Mouse (Mus musculus): Measurements from ENCODE around the gene D630003M21Rik.

D630003M21Rik gene

DNA sequence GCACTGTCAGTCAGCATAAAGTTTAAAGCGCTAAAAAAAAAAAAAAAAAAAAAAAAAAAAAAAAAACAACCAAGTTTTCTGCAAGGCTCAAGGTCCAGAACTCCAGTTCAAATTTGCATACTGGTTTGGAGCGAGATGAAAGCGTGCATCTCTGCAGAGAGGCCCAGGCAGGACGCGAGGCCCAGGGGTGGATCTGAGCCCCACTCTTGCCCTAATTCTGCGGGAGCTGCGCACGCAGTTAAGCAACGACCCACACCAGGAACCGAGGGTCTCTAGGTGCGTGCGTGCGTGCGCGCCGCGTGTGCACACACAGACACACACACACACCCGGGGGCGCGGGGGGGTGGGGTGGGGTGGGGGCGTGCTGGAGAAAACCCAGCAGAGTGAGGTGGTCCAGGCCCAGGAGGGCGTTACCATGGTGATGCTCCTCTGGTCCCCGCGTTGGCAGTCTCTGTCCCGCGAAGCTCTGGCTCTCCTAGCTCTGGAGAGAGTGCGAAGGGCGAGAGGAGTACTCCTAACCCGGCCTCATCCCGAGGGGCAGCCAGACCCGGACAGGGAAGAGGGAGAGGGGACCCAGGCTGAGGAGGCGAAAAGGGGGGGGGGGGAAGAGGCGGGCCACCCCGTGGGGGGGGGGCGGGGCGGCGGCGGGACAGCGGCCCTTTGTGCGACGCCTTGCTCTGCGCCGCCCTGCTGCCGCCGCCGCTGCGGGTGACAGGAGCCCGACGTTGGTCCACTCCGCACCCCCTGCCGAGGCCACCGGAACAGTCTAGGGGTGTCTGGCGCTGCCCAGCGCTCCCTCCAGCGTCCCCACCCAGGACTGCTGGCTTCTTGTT is at the start of gene D630003M21Rik:
Gene D630003M21Rik (minus strand): TSS at position 553 of the 833 bp plus-strand sequence.
- DNase-seq = peak; percentile 43

DNA sequence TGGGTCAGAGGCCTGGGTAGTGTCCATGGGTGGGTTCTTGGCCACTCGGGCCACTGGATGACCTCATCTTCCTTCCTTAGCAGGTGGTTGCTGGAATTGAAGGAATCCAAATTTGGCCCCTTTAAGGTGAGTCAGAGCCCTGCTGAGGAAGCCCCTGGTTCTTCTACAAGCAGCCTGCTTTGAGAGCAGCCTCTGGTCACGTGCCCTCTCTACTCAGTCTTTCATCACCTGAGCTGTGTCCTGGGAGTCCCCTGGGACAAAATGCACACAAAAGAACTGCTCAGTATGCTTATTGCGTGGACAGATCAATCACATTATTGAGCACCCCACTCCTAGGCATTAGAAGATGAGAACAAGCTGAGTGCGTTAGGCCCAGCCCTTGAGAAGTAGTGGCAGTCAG is 47.9 kb upstream of the D630003M21Rik start:
- DNase-seq = no peak

DNA sequence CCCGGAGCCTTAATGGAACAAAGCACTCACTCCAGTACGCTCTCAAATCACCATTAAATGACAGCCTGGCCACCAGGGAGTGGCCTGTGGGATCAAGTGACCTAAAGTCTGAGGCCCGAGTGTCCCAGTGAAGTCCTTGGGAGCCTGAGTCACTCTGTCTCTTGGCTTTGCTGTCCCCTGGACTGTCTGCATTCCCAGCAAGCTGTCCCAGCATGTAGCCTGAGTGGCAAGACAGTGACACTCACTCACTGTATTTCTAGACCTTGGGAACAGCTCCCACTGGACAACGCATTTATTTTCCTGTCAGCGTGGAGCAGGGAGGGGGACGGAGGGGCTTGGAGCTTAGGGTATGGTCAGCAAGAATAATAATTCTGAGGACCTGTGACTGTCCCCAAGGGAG is 47.4 kb upstream of the D630003M21Rik start:
- no peak for DNase-seq

DNA sequence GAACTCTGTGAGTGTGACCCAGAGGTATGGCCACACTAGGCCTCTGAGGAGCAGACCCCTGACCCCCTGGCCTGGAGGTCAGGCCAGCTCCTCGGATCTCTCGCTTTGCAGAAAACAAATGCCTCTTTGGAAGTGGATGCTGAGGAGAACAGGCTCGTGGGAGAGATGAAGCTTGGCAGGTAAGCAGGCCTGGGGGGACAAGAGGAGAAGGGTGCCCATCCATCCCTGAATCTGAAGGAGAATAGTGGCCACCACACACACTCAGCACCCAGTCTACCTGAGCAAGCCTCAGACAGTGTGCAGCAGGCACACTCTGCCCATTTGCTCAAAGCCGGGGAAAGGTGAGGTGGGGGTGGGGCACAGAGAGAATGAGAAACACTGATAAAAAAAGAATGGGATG is 46.8 kb upstream of the D630003M21Rik start:
- DNase-seq = no peak

DNA sequence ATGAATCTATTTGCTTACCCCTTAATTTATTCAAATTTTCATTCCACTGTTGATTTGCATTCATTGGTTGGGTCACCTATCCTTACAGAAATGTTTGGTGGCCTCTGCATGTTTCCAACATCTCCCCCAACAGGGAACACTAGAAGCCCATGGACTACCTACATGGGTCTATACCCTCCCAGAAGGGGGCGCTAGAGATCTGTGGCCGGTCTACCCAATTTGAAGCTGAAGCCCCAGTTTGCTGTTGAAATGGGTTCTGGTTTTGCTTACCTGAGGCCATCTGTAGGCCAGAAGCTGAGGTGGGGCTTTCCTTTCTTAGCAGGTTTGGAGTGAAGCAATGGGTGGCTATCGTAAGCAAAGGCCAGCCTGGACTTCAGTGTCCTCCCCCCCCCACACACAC is 46.3 kb upstream of the D630003M21Rik start:
- DNase-seq = no peak

DNA sequence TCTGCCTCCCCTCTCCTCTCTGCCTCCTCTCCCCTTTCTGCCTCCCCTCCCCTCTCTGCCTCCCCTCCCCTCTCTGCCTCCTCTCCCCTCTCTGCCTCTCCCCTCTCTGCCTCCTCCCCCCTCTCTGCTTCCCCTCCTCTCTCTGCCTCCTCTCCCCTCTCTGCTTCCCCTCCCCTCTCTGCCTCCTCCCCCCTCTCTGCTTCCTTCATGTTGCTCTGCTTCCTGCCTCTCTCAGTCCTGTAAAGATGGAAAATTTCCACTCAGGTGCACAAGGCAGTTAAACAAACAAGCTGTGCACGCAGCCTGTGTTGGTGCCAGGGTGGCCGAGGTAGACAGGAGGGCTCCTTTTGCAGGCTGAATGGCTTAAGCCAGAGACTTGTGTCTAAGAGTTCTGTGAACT is 44.6 kb upstream of the D630003M21Rik start:
- DNase-seq = peak; percentile 34

DNA sequence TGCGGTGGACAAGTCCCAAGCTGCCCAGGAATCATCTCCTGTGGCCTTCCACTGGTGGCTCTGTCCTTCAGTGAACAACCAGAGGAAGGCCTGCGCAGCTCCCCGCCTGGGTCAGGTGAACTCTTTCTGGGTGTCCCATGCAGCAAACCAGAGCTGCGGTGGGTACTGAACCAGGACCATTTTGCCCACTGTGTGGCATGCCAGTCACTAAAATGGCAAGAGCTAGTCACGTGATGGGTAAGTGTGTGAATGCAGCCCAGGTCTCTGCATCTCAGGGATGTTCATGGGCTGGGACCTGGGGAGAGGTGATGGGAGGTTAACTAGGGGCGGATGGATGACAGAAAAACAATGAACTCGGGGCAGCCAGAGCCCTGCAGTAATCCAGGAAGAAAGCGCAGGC is 41.0 kb upstream of the D630003M21Rik start:
- no peak for DNase-seq

DNA sequence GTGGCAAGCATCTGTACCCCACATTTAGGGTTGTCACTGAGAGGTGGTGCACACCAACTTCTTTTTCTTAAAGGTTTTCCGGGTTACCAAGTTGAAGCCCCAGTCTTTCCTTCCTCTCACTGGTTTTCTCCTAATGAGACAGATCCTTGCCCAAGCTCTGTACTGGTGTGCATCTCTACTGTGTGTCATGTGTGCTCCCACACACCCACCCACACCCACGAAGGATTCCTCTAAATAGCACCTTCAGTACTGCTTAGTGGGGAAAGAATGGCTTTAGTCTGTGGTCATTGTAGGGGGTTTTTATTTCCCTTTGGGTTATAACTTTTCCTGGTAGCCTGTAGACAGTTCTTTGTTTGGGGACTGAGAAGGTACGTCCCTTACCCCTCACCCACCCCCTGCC is 35.9 kb upstream of the D630003M21Rik start:
- DNase-seq = no peak

DNA sequence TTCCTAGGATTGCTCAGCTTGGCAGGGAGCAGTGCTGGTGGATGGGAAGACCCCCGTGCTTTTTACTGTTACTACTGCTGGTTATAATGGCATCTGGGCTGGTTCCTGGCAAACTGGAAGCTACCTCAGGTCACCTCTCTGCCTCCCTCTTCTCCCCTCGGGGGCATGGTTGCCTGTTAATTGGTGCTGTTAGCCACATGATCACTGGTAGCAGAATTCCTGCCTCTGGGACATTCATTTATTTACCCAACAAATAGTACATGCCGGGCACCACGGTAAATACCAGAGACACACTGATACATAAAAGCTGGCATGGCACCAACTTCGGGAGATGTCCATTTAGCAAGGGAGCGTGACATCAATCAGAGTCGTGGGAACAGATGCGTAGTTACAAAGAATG is 30.5 kb upstream of the D630003M21Rik start:
- DNase-seq = no peak

DNA sequence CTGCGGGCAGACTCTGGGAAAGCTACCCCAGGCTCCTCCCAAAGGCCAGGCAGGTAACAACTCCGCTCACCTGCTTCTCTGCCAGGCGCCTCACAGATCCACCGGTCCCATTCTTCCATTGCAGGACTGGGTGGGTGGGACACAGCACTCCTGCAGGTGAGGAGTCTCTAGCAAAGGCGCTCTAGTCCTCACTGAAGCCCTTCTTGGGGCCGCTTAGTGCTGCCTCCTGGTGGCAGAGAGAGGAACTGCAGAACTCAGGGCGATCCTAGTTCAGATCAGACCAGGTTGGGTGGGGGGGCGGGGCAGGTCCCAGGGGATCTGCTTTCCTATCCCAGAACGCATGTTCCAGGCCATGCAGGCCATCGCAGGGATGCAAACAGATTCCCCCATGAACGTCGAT is 29.8 kb upstream of the D630003M21Rik start:
- DNase-seq = peak; percentile 43

DNA sequence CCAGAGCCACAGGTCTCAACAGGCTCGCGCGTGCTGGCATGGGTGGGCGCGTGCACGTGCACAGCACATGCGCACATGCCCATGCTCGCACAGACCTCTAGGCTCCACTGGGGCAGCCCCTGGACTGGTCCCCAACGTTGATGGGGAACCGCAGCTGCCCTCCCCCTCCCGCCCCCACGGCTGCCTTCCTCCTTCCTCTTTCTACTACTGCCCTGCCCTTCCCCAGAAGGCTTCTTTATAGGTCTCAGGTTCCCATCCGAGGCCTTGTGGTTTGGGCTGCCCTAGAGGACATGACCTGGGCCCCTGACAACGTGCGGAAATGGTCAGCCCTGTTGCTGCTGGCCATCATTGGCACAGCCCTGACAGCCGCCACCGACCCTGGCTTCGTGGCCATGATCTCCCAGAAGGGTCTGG is 29.0 kb upstream of the D630003M21Rik start, which contains the start of gene Bpi:
Gene Bpi (plus strand): TSS at position 90 of the 414 bp plus-strand sequence.
- DNase-seq = no peak

DNA sequence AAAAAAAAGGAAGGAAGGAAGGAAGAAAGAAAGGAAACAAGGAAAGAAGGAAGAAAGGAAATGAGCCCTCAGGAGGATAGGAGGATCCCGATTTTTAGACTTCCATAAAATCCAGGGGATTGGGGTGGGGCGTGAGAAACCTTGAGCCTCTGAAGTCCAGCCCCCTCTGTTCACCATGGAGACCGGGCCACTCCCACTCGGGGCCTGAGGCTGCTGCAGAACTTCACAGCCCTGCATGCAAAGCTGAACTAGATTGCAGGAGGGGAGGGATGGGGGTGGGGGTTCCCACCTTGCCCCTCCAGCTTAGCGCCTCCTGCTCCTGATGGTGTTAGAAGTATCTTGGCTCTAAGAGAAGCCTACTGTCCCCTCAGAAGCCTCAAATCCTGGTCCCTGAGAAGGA is 27.9 kb upstream of the D630003M21Rik start:
- no peak for DNase-seq

DNA sequence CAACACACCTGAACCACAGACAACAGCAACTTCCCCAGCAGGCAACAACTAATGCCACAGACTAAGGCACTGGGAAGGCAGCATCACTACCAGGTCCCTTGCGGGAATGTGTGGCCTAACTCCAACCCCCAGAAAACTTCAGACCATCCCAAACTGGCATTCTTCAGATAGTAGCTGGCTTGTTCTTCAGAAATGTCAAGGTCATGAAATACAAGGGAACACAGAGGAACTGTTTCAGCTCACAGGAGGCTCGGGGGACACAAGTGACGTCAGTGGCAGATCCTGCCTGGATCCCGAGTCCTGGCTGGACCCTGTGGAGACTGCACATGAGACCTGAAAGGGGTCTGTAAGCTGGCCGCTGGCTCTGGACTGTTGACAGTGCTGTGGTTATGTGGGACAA is 24.8 kb upstream of the D630003M21Rik start:
- no peak for DNase-seq

DNA sequence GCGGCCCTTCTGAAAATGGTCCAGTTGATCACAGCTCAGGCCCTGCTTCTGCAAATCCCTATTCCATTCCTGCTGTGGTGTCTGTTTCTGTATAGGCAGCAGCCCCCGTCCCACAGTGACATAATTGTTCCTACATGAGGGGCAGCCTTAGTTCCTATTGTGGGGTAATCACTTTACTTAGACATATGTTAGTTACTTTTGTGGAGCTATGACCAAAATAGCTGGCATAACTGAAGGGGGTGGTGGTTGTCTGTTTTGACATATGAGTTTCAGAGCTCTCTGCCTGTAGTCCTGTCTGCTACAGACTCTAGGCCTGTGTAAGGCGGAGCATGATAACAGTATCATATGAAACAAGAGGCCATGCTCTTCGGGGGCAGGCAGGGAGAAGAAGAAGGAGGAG is 21.5 kb upstream of the D630003M21Rik start:
- no peak for DNase-seq

DNA sequence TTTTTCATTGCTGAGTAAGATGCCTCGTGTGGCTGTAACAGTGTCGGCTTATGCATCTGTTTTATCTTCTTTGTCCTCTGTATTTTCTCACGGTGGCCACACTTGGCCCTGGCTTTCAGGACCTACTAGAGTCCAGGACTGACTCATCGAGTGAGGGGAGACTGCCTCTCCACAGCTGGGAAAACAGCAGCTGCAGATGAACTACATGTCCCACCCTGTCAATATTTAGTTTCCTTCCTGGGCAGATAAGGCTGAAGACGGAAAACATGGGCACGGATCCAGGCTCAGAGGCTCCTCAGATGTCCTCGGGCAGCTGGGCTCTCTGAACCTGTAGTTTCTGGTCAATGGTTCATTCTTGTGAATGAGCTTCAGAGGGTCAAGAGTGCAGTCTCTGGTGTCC is 19.3 kb upstream of the D630003M21Rik start:
- DNase-seq = peak; percentile 23

DNA sequence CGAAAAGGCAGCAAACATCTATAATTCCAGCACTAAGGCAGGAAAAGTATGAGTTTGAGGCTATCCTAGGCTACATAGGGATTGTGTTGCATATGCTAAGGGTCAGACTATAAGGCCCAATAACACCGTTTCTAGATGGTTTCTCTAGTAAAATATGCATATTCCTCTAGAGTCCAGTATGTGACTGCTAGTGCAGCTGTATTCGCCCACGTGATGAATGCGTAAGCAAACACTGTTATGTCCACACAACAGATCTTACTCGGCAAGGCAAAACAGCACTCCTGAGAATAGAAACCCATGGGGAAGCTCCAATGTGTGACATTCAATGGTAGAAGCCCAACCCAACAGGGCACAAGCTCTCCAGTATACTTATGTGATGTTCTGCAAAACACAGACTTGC is 18.8 kb upstream of the D630003M21Rik start:
- DNase-seq = no peak

DNA sequence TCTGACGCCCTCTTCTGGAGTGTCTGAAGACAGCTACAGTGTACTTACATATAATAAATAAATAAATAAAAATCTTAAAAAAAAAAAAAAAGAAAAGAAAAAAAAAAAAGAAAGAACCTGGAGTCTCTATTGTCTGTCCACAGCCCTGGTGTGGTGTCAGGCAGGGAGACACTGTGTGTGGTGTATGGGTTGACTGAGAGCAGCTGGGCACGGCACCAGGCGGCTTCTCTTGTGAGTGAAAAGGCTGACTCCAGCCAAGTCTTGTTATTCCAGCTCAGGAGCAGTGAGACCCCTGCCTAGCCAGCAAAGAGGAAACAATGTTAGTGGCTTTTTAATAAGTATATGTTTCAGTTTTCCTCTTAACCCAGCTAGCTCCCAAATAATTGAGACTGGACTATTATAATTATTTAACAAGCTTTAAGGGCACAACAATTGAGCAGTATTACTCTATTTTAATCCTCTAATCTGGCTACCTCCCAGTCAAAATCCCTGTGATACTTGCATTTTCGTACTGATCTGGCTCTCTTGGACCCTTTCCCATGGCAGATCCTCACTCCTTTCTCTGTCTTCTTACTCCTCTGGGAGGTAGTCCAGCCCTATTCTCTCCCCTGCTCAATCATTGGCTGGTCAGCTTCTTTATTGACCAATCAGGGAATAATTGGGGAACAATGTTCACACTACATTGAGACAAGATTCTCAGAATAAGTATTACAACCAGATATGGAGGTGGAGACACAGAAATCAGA is 16.2 kb upstream of the D630003M21Rik start:
- no peak for DNase-seq

DNA sequence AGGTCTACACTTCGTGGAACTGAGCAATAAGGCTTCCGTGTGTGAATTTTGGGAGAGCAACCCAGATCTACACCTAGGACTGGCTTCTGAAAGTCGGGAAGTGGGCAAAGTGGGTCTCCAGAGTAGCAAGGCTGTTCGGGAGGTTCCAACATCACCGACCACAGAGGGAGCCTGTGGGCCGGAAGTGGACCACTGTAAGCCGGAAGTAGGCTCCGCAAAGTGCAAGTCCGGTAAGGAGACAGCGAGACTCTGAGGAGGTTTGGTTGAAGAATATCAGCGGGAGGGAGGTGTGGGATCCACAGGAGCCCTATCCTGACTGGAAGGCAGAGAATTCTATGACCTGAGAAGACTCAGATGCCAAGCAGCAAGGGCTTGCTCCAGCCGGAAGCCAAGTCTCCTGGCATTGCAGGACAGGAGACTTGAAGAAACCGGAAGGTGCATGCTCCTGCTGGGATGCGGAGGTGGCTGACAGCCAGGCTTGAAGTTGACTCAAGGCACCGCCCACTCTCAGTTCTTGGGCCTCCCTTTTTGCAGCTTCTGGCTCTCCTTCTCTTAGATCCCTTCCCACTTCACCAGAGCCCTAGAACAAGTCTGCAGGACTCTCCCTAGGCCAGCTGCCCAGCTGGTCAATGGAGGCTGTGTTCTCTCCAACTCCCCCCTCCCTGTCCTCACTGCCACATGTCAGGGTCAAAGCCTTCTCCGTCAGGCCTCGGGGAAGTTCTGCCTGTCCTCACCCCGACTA is 14.3 kb upstream of the D630003M21Rik start:
- no peak for DNase-seq

DNA sequence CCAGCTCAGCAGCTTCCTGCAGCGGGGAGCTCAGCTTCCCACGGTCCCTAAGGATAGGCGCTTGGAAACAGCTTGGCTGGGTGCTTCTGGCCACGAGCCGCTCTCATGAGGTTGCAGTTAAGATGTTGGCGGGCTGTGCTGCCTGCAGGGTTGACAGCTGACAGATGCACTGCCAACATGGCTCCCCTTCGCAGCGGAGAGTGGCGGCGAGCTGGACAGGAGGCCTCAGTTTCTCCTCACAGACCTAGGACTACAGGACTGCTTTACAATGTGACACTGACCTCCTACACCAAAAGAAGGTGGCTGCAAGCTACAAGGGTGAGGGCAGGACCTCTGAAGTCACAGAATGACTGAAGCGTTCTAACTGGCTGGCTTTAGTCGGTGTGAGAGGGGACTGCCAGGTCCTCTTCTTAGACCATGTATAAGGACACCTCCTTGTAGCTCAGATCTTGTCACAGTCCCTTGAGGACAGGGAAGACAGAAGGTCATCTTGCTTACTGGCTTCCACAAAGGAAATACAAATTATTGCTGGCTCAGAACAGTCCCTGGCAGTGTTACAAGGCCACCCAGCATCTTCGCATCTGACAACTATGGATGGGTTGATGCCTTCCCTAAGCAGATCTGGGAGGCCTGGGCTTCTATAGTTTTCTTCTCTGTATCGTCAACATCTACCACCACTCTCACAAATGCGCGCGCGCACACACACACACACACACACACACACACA is 13.3 kb upstream of the D630003M21Rik start:
- DNase-seq = no peak

DNA sequence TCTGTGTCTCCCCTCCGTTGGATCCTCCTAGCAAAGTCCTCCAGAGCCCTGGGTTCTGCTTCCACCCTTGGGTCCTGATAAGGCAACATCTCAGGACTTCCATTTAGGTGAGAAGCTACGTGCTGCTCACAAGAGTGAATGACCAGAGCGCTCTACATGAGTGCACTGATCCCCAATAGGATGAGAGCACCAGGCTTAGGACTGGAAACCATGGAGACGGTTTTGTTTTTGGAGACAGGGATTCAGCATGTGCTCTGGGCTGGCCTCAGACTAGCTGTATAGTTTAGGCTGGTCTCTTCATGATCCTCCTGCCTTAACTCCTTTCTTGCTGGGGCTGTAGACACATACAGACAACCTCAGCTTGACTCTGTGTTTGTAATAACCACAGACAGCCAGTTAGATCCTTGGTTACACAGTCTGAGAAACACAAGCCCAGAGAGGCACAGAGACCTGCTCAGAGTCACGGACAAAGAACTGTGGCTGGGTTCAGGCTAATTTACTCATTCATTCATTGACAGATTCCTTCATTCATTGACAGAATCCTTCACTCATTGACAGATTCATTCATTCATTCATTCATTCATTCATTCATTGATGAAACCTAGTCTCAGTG is 12.2 kb upstream of the D630003M21Rik start:
- no peak for DNase-seq

DNA sequence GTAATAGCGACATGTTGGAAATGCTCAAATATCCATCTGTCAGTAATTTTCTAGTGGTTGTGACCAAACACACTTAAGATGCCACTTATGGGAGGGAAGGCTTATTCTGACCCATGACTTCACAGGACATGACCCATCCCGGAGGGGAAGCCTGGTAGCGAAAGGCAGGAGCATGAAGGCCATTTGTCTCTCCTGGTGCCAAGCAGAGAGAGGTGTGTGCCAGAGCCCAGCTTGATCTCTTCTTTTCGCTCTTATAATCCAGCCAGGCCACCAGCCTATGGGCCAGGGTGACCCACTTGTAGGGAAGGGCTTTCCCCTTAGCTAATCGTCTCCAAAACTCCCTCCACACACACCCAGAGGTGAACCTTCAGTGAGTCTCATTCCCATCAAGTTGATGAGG is 9.1 kb upstream of the D630003M21Rik start:
- DNase-seq = no peak

DNA sequence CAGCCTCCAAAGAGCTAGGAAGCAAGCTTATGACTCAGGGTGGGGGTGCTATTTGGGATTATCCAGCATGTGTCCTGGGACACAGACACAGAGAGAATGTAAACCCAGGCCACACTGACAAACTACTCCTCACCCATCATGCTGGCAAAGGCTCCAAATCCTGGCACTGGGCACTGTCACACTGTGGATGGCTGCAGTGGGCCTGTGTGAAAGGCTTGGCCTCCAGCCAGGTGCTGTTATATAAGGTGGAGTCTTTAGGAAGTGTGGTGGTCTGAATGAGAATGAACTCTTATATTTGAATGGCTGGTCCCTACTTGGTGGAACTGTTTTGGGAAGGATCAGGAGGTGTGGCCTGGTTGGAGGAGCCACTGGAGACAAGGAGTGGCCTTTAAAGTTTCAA is 7.7 kb upstream of the D630003M21Rik start:
- DNase-seq = no peak
